Mouse (Mus musculus) CH12.LX (cell line): ENCODE data around the gene Plekhj1.

Source experiments
- BHLHE40 ChIP-seq: IDR thresholded peaks from 2 replicates; pipeline ENCODE4 v1.6.1; 2011; ENCODE audit warnings: mild to moderate bottlenecking, low read depth, low read length, improper control_type of control experiment
- CHD2 ChIP-seq: IDR thresholded peaks from 2 replicates; pipeline ENCODE4 v1.6.1; 2011; ENCODE audit warnings: low read length, improper control_type of control experiment
- CTCF ChIP-seq, 2 experiments: IDR thresholded peaks in 1 of 2; conservative IDR thresholded peaks in 1 of 2; 2 replicates each; pipeline ENCODE4 v1.5.1; 2011 to 2012; ENCODE audit warnings: low read depth in 2 of 2, low read length in 2 of 2, improper control_type of control experiment in 1 of 2, inconsistent platforms in 1 of 2, mild to moderate bottlenecking in 1 of 2, moderate library complexity in 1 of 2
- E2F4 ChIP-seq: IDR thresholded peaks from 2 replicates; pipeline ENCODE4 v1.6.1; 2011; ENCODE audit warnings: low read depth, low read length, improper control_type of control experiment; ENCODE audit not compliant: insufficient replicate concordance
- ELF1 ChIP-seq: IDR thresholded peaks from 2 replicates; pipeline ENCODE4 v1.6.1; 2014; ENCODE audit warnings: low read depth, mild to moderate bottlenecking, inconsistent platforms, low read length, improper control_type of control experiment
- EP300 ChIP-seq: IDR thresholded peaks from 2 replicates; pipeline ENCODE4 v1.6.1; 2011; ENCODE audit warnings: low read length, improper control_type of control experiment
- KAT2A ChIP-seq: IDR thresholded peaks from 2 replicates; pipeline ENCODE4 v1.6.1; 2012; ENCODE audit warnings: low read length, improper control_type of control experiment, inconsistent platforms; ENCODE audit not compliant: insufficient replicate concordance
- MAFK ChIP-seq: IDR thresholded peaks from 2 replicates; pipeline ENCODE4 v1.6.1; 2011; ENCODE audit warnings: low read length, improper control_type of control experiment; ENCODE audit not compliant: insufficient replicate concordance
- POLR2A ChIP-seq: IDR thresholded peaks from 2 replicates; pipeline ENCODE4 v1.6.1; 2011; ENCODE audit warnings: low read depth, mild to moderate bottlenecking, improper control_type of control experiment, low read length
- POLR2AphosphoS2 ChIP-seq: IDR thresholded peaks from 2 replicates; pipeline ENCODE4 v1.6.1; 2011; ENCODE audit warnings: low read depth, low read length, improper control_type of control experiment
- UBTF ChIP-seq: IDR thresholded peaks from 2 replicates; pipeline ENCODE4 v1.6.1; 2012; ENCODE audit warnings: low read depth, mild to moderate bottlenecking, inconsistent platforms, low read length, improper control_type of control experiment, moderate library complexity
- USF1 ChIP-seq: IDR thresholded peaks from 2 replicates; pipeline ENCODE4 v1.6.1; 2014; ENCODE audit warnings: low read depth, mild to moderate bottlenecking, inconsistent platforms, low read length, improper control_type of control experiment
- USF2 ChIP-seq: conservative IDR thresholded peaks from 2 replicates; pipeline ENCODE4 v1.6.1; 2011; ENCODE audit warnings: low read depth, low read length, improper control_type of control experiment
- ZKSCAN1 ChIP-seq: IDR thresholded peaks from 2 replicates; pipeline ENCODE4 v1.6.1; 2012; ENCODE audit warnings: low read depth, inconsistent platforms, low read length, improper control_type of control experiment, borderline replicate concordance

DNA sequence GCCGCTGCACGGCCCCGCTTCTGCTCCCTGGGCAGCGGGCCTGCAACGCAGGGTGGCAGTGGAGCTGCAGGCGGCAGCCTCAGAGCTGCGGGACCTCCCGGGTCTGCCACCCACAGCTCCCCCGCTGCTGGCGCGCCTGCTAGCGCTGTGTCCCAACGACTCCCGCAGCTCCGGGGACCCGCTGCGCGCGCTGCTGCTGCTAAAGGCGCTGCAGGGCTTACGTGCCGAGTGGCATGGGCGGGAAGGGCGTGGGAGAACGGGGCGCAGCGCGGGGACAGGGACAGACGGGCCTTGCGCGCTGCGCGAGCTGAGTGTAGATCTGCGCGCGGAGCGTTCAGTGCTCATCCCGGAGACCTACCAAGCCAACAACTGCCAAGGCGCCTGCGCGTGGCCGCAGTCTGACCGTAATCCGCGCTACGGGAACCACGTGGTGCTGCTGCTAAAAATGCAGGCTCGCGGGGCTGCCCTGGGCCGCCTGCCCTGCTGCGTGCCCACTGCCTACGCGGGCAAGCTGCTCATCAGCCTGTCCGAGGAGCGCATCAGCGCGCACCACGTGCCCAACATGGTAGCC is 8.7 kb upstream of the Plekhj1 start:
- TF ChIP-seq POLR2AphosphoS2 = no peak
- TF ChIP-seq USF2 = no peak
- TF ChIP-seq CHD2 = no peak
- no peak for TF ChIP-seq POLR2A
- TF ChIP-seq EP300 = no peak
- TF ChIP-seq ELF1 = no peak
- no peak for TF ChIP-seq BHLHE40
- no peak for TF ChIP-seq UBTF
- TF ChIP-seq MAFK = no peak
- no peak for TF ChIP-seq KAT2A
- no peak for TF ChIP-seq E2F4
- no peak for TF ChIP-seq CTCF (conservative IDR thresholded peaks at IDR 0.05 in 1 of 2, IDR thresholded peaks at IDR 0.05 in 1 of 2; ENCODE audit: low read depth in 2 of 2, low read length in 2 of 2)
- TF ChIP-seq ZKSCAN1 = no peak
- TF ChIP-seq USF1 = no peak
